Mouse (Mus musculus): ENCODE results near the gene Pard3. TPM values are rescaled to one million over a fixed set of nuclear protein-coding genes. Genes with fewer than 3 reads are reported as not detected.

Pard3 gene
- total RNA-seq (2015) (not detected in 2 replicates), total RNA-seq (2017) (not detected in 2 replicates)

GRCm38 (mm10) chr8:127063551-127064360 lies at the start of gene Pard3:
TSS of gene Pard3 (plus strand) at chr8:127063893.
- peak; percentile 58; the same call in 1 of the 2 replicates for ATAC-seq (replicated peaks; ENCODE audit: poor library complexity)

- no peak for ATAC-seq (replicated peaks; ENCODE audit: poor library complexity)
Observed at GRCm38 (mm10) chr8:127021830-127022229, 41.9 kb upstream of the Pard3 start.

- ATAC-seq (replicated peaks; ENCODE audit: poor library complexity): no peak
Observed at GRCm38 (mm10) chr8:127025256-127025717, 38.4 kb upstream of the Pard3 start.

GRCm38 (mm10) chr8:127025775-127026174 lies 37.9 kb upstream of the Pard3 start:
- no peak for ATAC-seq (replicated peaks; ENCODE audit: poor library complexity)

- no peak for ATAC-seq (replicated peaks; ENCODE audit: poor library complexity)
Observed at GRCm38 (mm10) chr8:127031476-127031875, 32.2 kb upstream of the Pard3 start.

- no peak for ATAC-seq (replicated peaks; ENCODE audit: poor library complexity)
Observed at GRCm38 (mm10) chr8:127038928-127039327, 24.8 kb upstream of the Pard3 start.

- no peak for ATAC-seq (replicated peaks; ENCODE audit: poor library complexity)
Observed at GRCm38 (mm10) chr8:127049996-127050395, 13.7 kb upstream of the Pard3 start.

- peak; percentile 55 for ATAC-seq (replicated peaks; ENCODE audit: poor library complexity)
Observed at GRCm38 (mm10) chr8:127052132-127052531, 11.6 kb upstream of the Pard3 start.

GRCm38 (mm10) chr8:127055081-127055480 lies 8.6 kb upstream of the Pard3 start:
- ATAC-seq (replicated peaks; ENCODE audit: poor library complexity): no peak

- no peak for ATAC-seq (replicated peaks; ENCODE audit: poor library complexity)
Observed at GRCm38 (mm10) chr8:127058759-127059158, 4.9 kb upstream of the Pard3 start.

GRCm38 (mm10) chr8:127059826-127060225 lies 3.9 kb upstream of the Pard3 start:
- no peak for ATAC-seq (replicated peaks; ENCODE audit: poor library complexity)

- ATAC-seq (replicated peaks; ENCODE audit: poor library complexity): no peak
Observed at GRCm38 (mm10) chr8:127064361-127065112, 844 bp downstream of the Pard3 start.

- no peak for ATAC-seq (replicated peaks; ENCODE audit: poor library complexity)
Observed at GRCm38 (mm10) chr8:127065113-127065473, 1.4 kb downstream of the Pard3 start.

GRCm38 (mm10) chr8:127065791-127066190 lies 2.1 kb downstream of the Pard3 start:
- no peak for ATAC-seq (replicated peaks; ENCODE audit: poor library complexity)

- ATAC-seq (replicated peaks; ENCODE audit: poor library complexity): no peak
Observed at GRCm38 (mm10) chr8:127066501-127066900, 2.8 kb downstream of the Pard3 start.

- ATAC-seq (replicated peaks; ENCODE audit: poor library complexity): no peak
Observed at GRCm38 (mm10) chr8:127068719-127069118, 5.0 kb downstream of the Pard3 start.

GRCm38 (mm10) chr8:127070225-127070624 lies 6.5 kb downstream of the Pard3 start:
- no peak for ATAC-seq (replicated peaks; ENCODE audit: poor library complexity)

GRCm38 (mm10) chr8:127073052-127073618 lies 9.4 kb downstream of the Pard3 start:
- ATAC-seq (replicated peaks; ENCODE audit: poor library complexity): no peak

- ATAC-seq (replicated peaks; ENCODE audit: poor library complexity): no peak
Observed at GRCm38 (mm10) chr8:127076511-127076910, 12.8 kb downstream of the Pard3 start.

- ATAC-seq (replicated peaks; ENCODE audit: poor library complexity): no peak
Observed at GRCm38 (mm10) chr8:127079244-127079805, 15.6 kb downstream of the Pard3 start.

- no peak for ATAC-seq (replicated peaks; ENCODE audit: poor library complexity)
Observed at GRCm38 (mm10) chr8:127081297-127081696, 17.6 kb downstream of the Pard3 start.

All from megakaryocyte progenitor cell, adult 5-6 weeks (primary cell).